Mouse (Mus musculus) inflammation-experienced regulatory T-cells, adult 16 weeks (primary cell): Measurements from ENCODE around the gene Olfr299. TPM values are rescaled to one million over a fixed set of nuclear protein-coding genes. Genes with fewer than 3 reads are reported as not detected.

Experiments
- polyA plus RNA-seq: library from polyadenylated mRNA; unstranded; fragments of 100-300 nt; shearing (Covaris generic); gene quantifications from one replicate; pipeline ENCODE4 v1.2.1, GENCODE M21; 2017

Gene Olfr299
- polyA plus RNA-seq, result not detected

DNA sequence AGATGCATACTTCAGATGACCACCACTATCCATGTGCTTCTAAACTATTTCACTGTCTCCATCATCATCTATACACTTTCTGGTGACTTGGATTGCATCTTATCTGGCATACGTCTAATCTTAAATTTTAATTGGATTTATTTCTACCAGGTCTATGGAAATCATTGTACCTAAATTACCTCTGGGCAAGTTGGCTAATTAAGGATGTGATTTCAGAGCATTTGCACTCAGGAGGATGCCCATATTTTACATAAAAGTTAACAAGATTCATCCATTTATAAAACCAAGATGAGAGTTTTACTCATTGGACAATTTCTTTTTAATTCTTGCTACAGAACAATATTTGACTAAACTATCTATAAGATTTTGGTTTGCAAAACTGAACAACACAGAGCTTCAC is at the start of gene Olfr299:
Gene Olfr299, plus strand, starts transcription at position 301 of the 400 bp plus-strand sequence.

GRCm38 (mm10) chr7:86492384-86492783 is 32.7 kb downstream of the Olfr299 start, which contains the start of gene Olfr298:
TSS of gene Olfr298 (minus strand) at chr7:86492484.

Other genes with a start within 250 kb of the Olfr299 start
- 0.10 TPM for gene Vmn2r76, start 213.6 kb upstream of the Olfr299 start, polyA plus RNA-seq
- gene Olfr310, start 182.7 kb upstream of the Olfr299 start, polyA plus RNA-seq, result not detected
- not detected for gene Olfr309, start 146.2 kb upstream of the Olfr299 start, polyA plus RNA-seq
- not detected for gene Olfr308, start 134.3 kb upstream of the Olfr299 start, polyA plus RNA-seq
- not detected for gene Olfr307, start 122.3 kb upstream of the Olfr299 start, polyA plus RNA-seq
- gene Olfr305, start 93.0 kb upstream of the Olfr299 start, polyA plus RNA-seq, result not detected
- gene Olfr304, start 73.3 kb upstream of the Olfr299 start, polyA plus RNA-seq, result not detected
- gene Olfr303, start 62.1 kb upstream of the Olfr299 start, polyA plus RNA-seq, result not detected
- not detected for gene Olfr301, start 56.1 kb upstream of the Olfr299 start, polyA plus RNA-seq
- gene Olfr298, start 32.6 kb downstream of the Olfr299 start, polyA plus RNA-seq, result not detected
- not detected for gene Olfr297, start 60.0 kb downstream of the Olfr299 start, polyA plus RNA-seq
- not detected for gene Olfr295, start 123.9 kb downstream of the Olfr299 start, polyA plus RNA-seq
- gene Olfr294, start 156.7 kb downstream of the Olfr299 start, polyA plus RNA-seq, result not detected
- gene Olfr293, start 189.1 kb downstream of the Olfr299 start, polyA plus RNA-seq, result not detected
- not detected for gene Olfr292, start 228.4 kb downstream of the Olfr299 start, polyA plus RNA-seq